In genomic region chr11:31524065-31524618, GRCm38 (mm10) we compare ENCODE assay signal across 23 mouse cellular contexts.
DNase-seq lines count a peak whose midpoint lies in the region; ATAC-seq and TF ChIP-seq lines count a peak whose summit lies in the region.
"Had no signal": no experiment of that assay in that cellular context is flagged by ENCODE, and none has a peak within 500 bp of the region (broad histone marks: within the 10 kb centered on the region; RNA-seq: fewer than 3 reads in every experiment).

No protein-coding gene starts in this region.

- 0 out of 2 replicates have a peak, but pooled peaks have one; percentile 20 for ATAC-seq in heart, embryonic 13.5 days (ENCODE audit: extremely low read depth, insufficient number of reproducible peaks, low FRiP score, low TSS enrichment)
- peak; percentile 56; the same call in 1 of the 2 replicates for ATAC-seq in lung, embryonic 14.5 days (ENCODE audit: insufficient read depth)
- peak; percentile 39; the same call in 1 of the 2 replicates for ATAC-seq in embryonic facial prominence, embryonic 13.5 days (ENCODE audit: insufficient number of reproducible peaks, insufficient read depth, low FRiP score, low TSS enrichment, low read depth)
- no peak for ATAC-seq in forebrain, embryonic 14.5 days
- ATAC-seq: forebrain, postnatal 0 days; hindbrain, postnatal 0 days; intestine, embryonic 16.5 days; midbrain, embryonic 13.5 days had no signal

- no peak for DNase-seq in heart, postnatal 25 days (ENCODE audit: low spot score)
- peak; percentile 39 for DNase-seq in lung, embryonic 14.5 days
- no peak for DNase-seq in lung, adult 18-20 months
- peak; percentile 53 for DNase-seq in Muller cell, postnatal 12 days (ENCODE audit: inconsistent ontology term)
- DNase-seq in forebrain, embryonic 14.5 days (ENCODE audit: low spot score), result no peak
- no peak for DNase-seq in cerebellum, postnatal 4 days (ENCODE audit: low spot score in 2 of 2)
- DNase-seq: adrenal gland, postnatal 14 days; cerebellum, adult 2 months; cerebellum, postnatal 25 days; forebrain, postnatal 0 days; gastrocnemius, postnatal 36 days; kidney, adult 9 months; kidney, postnatal 25 days; lung, postnatal 14 days; thymus, postnatal 14 days had no signal

- peak overlapping the region; percentile 8; the same call in 1 of the 2 replicates for H3K27ac ChIP-seq in heart, embryonic 13.5 days (replicated peaks)
- H3K27ac ChIP-seq in lung, embryonic 14.5 days (ENCODE audit: low read depth), result no peak overlapping the region
- no peak overlapping the region for H3K27ac ChIP-seq in embryonic facial prominence, embryonic 13.5 days
- H3K27ac ChIP-seq in forebrain, embryonic 14.5 days (ENCODE audit: low read depth, low read length), result no peak overlapping the region
- H3K27ac ChIP-seq: forebrain, embryonic 10.5 days; hindbrain, postnatal 0 days; left cerebral cortex, adult 2 months; midbrain, embryonic 13.5 days had no signal

- no peaks in the 10 kb centered on the region for H3K36me3 ChIP-seq in heart, embryonic 13.5 days
- H3K36me3 ChIP-seq in lung, embryonic 14.5 days (ENCODE audit: insufficient read depth), result no peaks in the 10 kb centered on the region
- no peaks in the 10 kb centered on the region for H3K36me3 ChIP-seq in embryonic facial prominence, embryonic 13.5 days
- no peaks in the 10 kb centered on the region for H3K36me3 ChIP-seq in forebrain, embryonic 14.5 days (ENCODE audit: control insufficient read depth, insufficient read depth, low read length)
- H3K36me3 ChIP-seq: forebrain, embryonic 10.5 days; midbrain, embryonic 13.5 days had no signal

- H3K4me3 ChIP-seq in heart, embryonic 13.5 days, result no peak overlapping the region
- no peak overlapping the region for H3K4me3 ChIP-seq in lung, embryonic 14.5 days (ENCODE audit: low read depth, low read length)
- no peak overlapping the region for H3K4me3 ChIP-seq in embryonic facial prominence, embryonic 13.5 days
- H3K4me3 ChIP-seq in forebrain, embryonic 14.5 days (ENCODE audit: low read depth, low read length), result no peak overlapping the region
- H3K4me3 ChIP-seq: forebrain, embryonic 10.5 days; left cerebral cortex, adult 2 months; midbrain, embryonic 13.5 days had no signal

- H3K4me1 ChIP-seq in heart, embryonic 13.5 days, result peaks cover 22% of the 10 kb centered on the region
- no peaks in the 10 kb centered on the region for H3K4me1 ChIP-seq in lung, embryonic 14.5 days (ENCODE audit: insufficient read depth)
- no peaks in the 10 kb centered on the region for H3K4me1 ChIP-seq in embryonic facial prominence, embryonic 13.5 days
- no peaks in the 10 kb centered on the region for H3K4me1 ChIP-seq in forebrain, embryonic 14.5 days (ENCODE audit: control insufficient read depth, insufficient read depth, low read length)
- H3K4me1 ChIP-seq: forebrain, embryonic 10.5 days; midbrain, embryonic 13.5 days had no signal

- H3K9me3 ChIP-seq in heart, embryonic 13.5 days, result no peaks in the 10 kb centered on the region
- no peaks in the 10 kb centered on the region for H3K9me3 ChIP-seq in lung, embryonic 14.5 days (ENCODE audit: low read depth, low read length)
- no peaks in the 10 kb centered on the region for H3K9me3 ChIP-seq in embryonic facial prominence, embryonic 13.5 days
- H3K9me3 ChIP-seq in forebrain, embryonic 14.5 days (replicated peaks; ENCODE audit: control insufficient read depth, low read length), result no peaks in the 10 kb centered on the region
- H3K9me3 ChIP-seq: forebrain, embryonic 10.5 days; midbrain, embryonic 13.5 days had no signal

- no peak overlapping the region for H3K4me2 ChIP-seq in heart, embryonic 13.5 days
- H3K4me2 ChIP-seq in lung, embryonic 14.5 days, result no peak overlapping the region
- no peak overlapping the region for H3K4me2 ChIP-seq in embryonic facial prominence, embryonic 13.5 days
- no peak overlapping the region for H3K4me2 ChIP-seq in forebrain, embryonic 14.5 days (ENCODE audit: low read length)
- H3K4me2 ChIP-seq: liver, embryonic 11.5 days; midbrain, embryonic 13.5 days had no signal

- no peaks in the 10 kb centered on the region for H3K27me3 ChIP-seq in heart, embryonic 13.5 days (replicated peaks)
- no peaks in the 10 kb centered on the region for H3K27me3 ChIP-seq in lung, embryonic 14.5 days (ENCODE audit: insufficient read depth, low read length)
- H3K27me3 ChIP-seq in embryonic facial prominence, embryonic 13.5 days, result no peaks in the 10 kb centered on the region
- no peaks in the 10 kb centered on the region for H3K27me3 ChIP-seq in forebrain, embryonic 14.5 days (replicated peaks; ENCODE audit: control insufficient read depth, insufficient read depth, low read length)
- H3K27me3 ChIP-seq: midbrain, embryonic 13.5 days had no signal

- H3K9ac ChIP-seq in heart, embryonic 13.5 days, result no peak overlapping the region
- H3K9ac ChIP-seq in lung, embryonic 14.5 days, result no peak overlapping the region
- no peak overlapping the region for H3K9ac ChIP-seq in embryonic facial prominence, embryonic 13.5 days
- no peak overlapping the region for H3K9ac ChIP-seq in forebrain, embryonic 14.5 days (ENCODE audit: low read length)
- H3K9ac ChIP-seq: forebrain, postnatal 0 days; midbrain, embryonic 13.5 days had no signal

- TF ChIP-seq CTCF in lung, embryonic 14.5 days (IDR thresholded peaks at IDR 0.05; ENCODE audit: low read depth), result no peak

- WGBS in heart, embryonic 13.5 days, result 64% methylated on average over 2 of the region's 2 CpGs
- WGBS in lung, embryonic 14.5 days, result 68% methylated on average over 2 of the region's 2 CpGs
- WGBS in embryonic facial prominence, embryonic 13.5 days, result 78% methylated on average over 2 of the region's 2 CpGs
- WGBS in forebrain, embryonic 14.5 days, result 91% methylated on average over 2 of the region's 2 CpGs

- intact Hi-C loops in heart, postnatal 25 days (cut with DNase I), result no loop called here

Comparison
In these comparisons a context has a peak if more than half of its experiments do, and no peak if none do; other contexts are left out.
1. DNase-seq: peak in lung, embryonic 14.5 days (single experiment) and Muller cell, postnatal 12 days (single experiment); none in heart, postnatal 25 days (single experiment), lung, adult 18-20 months (0 of 2), forebrain, embryonic 14.5 days (single experiment) and cerebellum, postnatal 4 days (0 of 2).